Mouse (Mus musculus): ENCODE data around the gene Psma6. TPM values are rescaled to one million over a fixed set of nuclear protein-coding genes. Genes with fewer than 3 reads are reported as not detected.
A peak's percentile ranks its signal among the peaks of the same experiment; 100 is the strongest.

Gene Psma6
- polyA plus RNA-seq, 1 experiment from 2014 or later = 405 TPM

DNA sequence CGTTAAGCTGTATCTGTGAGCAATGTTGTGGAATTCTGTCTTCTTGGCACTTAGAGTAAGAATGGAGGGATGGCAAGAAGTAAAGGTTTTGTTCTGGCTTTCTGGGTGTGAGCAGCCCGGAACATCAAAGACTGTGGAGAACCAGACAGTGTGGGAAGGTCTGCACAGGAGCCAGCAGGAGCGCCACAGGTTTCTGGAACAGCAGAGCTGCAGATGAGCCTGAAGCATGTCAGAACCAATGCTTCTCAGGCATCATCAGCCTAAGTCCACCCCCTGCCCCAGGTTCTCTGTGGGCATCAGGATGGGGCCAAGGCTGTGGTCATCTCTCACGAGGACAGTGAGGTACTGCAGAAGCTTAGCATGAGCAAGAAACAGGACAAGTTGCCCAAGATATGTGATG is 12.5 kb downstream of the Psma6 start:
- Histone ChIP-seq H3K4me2 (no peak overlapping the region), H3K9ac (no peak overlapping the region), H3K4me1 (peaks cover 18% of the 10 kb centered on the region), H3K9me3 (replicated peaks) (no peaks in the 10 kb centered on the region), H3K27ac (no peak overlapping the region), H3K27me3 (no peaks in the 10 kb centered on the region), H3K4me3 (replicated peaks) (no peak overlapping the region), H3K36me3 (no peaks in the 10 kb centered on the region)
- 95% methylated on average over 4 of the region's 4 CpGs for WGBS
- ATAC-seq (replicated peaks; ENCODE audit: low FRiP score) = no peak

DNA sequence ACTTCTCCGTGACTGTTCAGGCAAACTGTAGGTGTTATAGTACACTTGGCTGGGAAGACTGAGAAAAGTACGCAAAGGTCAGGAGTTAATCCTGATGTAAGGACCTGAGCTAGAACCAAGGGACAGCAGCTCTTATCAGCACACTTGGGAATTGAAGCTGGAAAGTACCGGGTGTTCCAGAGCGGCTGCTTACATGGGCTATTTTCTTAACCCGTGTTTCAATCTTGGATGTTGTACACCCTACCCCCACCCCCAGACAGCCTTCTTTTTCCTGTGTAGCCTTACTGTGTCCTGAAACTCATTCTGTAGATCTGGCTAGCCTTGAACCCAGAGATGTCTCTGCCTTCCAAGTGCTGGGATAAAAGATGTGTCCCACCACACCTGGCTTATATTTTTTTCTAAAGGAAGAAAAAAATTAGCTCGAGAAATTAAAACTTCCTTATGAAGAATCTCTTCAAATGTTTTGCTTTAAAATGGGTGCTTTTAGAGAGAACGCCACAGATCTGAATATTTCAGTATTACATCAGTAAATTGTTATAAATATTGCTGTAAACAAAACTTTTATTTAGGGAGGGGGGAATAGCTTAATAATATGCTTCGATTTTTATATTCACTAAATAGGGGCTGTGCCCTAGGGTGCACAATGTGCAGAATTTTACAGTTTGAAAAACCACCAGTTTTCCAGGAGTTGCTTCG is 13.7 kb downstream of the Psma6 start:
- ATAC-seq (replicated peaks; ENCODE audit: low FRiP score) = no peak
- Histone ChIP-seq H3K4me1 (peaks cover 18% of the 10 kb centered on the region), H3K9ac (peak overlapping the region; percentile 88), H3K27ac (peak overlapping the region; percentile 95), H3K27me3 (no peaks in the 10 kb centered on the region), H3K4me3 (replicated peaks) (peak overlapping the region; percentile 92), H3K9me3 (replicated peaks) (no peaks in the 10 kb centered on the region), H3K36me3 (no peaks in the 10 kb centered on the region), H3K4me2 (peak overlapping the region; percentile 86)
- WGBS = 60% methylated on average over 9 of the region's 9 CpGs

DNA sequence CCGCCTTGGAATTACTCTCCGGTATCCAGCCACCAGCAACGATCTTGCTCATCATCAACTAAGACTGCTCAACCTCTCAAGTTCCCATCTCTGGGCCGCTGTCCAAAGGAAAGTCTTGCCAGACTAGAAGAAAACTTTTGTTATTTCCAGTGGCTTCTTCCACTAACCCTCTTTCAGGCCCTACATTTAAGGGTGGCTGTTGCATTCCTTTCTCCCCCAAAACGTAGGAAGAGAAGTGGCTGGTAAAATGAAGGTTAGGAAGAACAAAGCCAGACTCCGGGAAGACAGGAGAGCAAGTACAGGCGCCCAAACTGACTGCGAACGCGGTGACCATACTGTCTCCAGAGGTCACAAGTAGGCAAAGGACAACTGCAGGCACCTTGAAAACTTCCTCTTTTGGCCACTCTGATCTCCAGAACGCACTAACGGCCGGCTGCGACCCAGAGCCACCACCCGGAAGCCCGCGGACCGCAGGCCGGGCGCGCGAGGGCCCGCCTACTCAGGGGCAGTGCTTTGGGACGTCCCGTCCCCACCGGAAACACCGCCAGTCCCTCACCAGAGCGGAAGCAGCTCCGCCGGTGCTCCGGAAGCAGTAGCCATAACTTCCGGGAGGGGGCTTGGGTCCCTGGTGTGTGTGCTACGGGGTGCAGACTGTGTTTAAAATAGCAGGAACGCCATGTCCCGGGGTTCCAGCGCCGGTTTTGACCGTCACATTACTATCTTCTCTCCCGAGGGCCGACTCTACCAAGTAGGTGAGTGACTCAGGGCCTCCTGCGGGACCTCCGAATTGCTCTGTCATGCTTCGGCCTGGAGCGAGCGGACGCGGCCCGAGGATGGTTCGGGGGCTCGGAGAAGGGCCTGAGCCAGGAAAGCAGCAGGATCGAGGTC is 14.5 kb downstream of the Psma6 start:
- H3K27ac ChIP-seq = peak overlapping the region; percentile 95
- peaks cover 18% of the 10 kb centered on the region for H3K4me1 ChIP-seq
- H3K4me3 ChIP-seq (replicated peaks) = peak overlapping the region; percentile 92
- no peaks in the 10 kb centered on the region for H3K27me3 ChIP-seq
- H3K4me2 ChIP-seq = peak overlapping the region; percentile 86
- no peaks in the 10 kb centered on the region for H3K9me3 ChIP-seq (replicated peaks)
- under 1% methylated on average over 51 of the region's 51 CpGs for WGBS
- H3K9ac ChIP-seq = peak overlapping the region; percentile 88
- peak; percentile 100 for ATAC-seq (replicated peaks; ENCODE audit: low FRiP score)
- H3K36me3 ChIP-seq = no peaks in the 10 kb centered on the region

DNA sequence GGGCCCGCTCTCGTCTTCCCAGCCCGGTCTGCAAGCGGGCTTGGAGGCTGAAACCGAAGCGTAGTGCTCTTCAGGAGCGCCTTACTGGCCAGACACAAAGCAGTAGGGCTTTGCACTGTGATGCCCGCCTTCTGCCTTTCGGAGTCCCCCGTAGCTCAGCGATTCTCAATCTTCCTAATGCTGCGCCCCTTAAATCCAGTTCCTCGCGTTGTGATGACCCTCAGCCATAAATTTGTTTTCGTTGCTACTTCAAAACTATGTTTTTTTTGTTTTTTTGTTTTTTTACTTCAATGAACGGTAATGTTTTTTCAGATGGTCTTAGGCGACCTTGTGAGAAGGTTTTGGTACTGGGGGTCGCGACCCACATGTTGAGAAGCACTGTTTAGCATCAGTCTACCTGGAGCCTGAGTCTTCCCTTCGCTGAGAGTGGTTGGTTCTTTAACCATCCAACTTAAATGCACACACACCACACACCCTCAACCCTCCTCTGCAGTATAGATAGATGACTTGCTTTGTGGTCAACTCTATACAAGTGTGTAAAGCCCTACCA is 15.2 kb downstream of the Psma6 start:
- Histone ChIP-seq H3K27ac (peak overlapping the region; percentile 95), H3K36me3 (peaks cover 7% of the 10 kb centered on the region), H3K4me2 (peak overlapping the region; percentile 86), H3K4me3 (replicated peaks) (peak overlapping the region; percentile 92), H3K9ac (peak overlapping the region; percentile 88), H3K4me1 (peaks cover 18% of the 10 kb centered on the region), H3K27me3 (no peaks in the 10 kb centered on the region), H3K9me3 (replicated peaks) (no peaks in the 10 kb centered on the region)
- 1% methylated on average over 20 of the region's 20 CpGs for WGBS
- ATAC-seq (replicated peaks; ENCODE audit: low FRiP score) = no peak; the same call in 1 of the 2 replicates

DNA sequence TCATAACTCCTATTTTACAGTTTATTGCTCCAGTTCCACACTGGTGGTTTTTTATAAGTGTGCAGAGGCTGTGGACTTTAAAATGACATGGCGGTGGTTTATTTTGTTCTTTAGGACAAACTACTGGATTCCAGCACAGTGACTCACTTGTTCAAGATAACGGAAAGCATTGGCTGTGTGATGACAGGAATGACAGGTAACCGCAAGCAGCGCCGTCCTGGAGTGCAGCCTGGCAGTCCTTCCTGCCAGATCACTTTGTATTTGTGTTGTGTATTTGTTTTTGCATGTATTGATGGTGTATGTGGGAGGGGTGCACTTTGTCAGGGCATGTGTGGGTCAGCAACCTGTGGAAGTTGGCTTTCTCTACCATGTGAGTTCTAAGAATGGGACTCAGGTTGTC is 23.9 kb downstream of the Psma6 start:
- peaks cover 61% of the 10 kb centered on the region for H3K36me3 ChIP-seq
- no peak overlapping the region for H3K4me2 ChIP-seq
- no peaks in the 10 kb centered on the region for H3K9me3 ChIP-seq (replicated peaks)
- no peak overlapping the region for H3K4me3 ChIP-seq (replicated peaks)
- WGBS = 94% methylated on average over 5 of the region's 5 CpGs
- H3K9ac ChIP-seq = no peak overlapping the region
- ATAC-seq (replicated peaks; ENCODE audit: low FRiP score) = no peak
- no peaks in the 10 kb centered on the region for H3K4me1 ChIP-seq
- H3K27me3 ChIP-seq = no peaks in the 10 kb centered on the region
- no peak overlapping the region for H3K27ac ChIP-seq

DNA sequence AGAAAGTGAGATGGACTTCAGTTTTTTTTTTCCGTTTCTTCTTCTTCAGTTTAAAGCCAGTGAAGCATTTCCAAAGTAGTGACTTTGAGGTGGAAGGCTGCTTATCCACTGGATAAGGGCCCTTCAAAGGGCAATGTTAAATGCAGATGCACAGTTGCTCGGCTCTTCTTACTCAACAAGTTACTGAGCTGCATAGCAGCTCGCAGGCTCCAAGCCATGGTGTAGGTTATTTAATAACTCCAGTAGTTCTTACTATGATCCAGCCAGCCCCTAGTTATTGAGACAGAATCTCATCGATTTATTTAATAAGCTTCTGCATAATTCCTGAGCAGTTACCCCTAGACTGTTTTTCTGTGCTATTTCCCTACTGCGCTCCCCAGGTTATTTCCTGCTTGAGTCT is 31.2 kb downstream of the Psma6 start:
- H3K36me3 ChIP-seq = peaks cover 90% of the 10 kb centered on the region

DNA sequence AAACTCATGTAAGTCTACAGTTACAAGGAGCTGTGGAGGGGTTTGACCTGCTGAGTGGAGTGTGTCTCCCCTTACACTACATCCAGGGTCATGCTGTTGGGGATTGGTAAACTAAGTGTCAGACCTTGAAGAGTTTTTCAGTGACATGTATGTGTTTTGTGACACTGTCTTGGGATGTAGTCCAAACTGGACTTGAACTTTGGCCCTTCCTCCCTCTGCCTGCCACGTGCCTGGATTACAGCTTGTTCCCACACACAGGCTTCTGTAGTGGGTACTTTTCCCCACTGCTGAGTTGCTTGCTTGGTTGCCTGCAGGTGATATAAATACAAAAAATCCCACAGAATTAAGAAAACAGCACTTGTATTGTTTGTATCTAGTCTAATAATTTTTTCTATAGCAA is 31.7 kb downstream of the Psma6 start:
- Histone ChIP-seq H3K9ac (no peak overlapping the region), H3K27me3 (no peaks in the 10 kb centered on the region), H3K9me3 (replicated peaks) (no peaks in the 10 kb centered on the region), H3K4me1 (no peaks in the 10 kb centered on the region), H3K27ac (no peak overlapping the region), H3K4me2 (no peak overlapping the region), H3K36me3 (peaks cover 93% of the 10 kb centered on the region), H3K4me3 (replicated peaks) (no peak overlapping the region)
- 57% methylated on average over 1 of the region's 1 CpGs for WGBS
- ATAC-seq (replicated peaks; ENCODE audit: low FRiP score) = no peak

More for the DNA sequence above, 31.2 kb downstream of the Psma6 start:
- Histone ChIP-seq H3K9me3 (replicated peaks) (no peaks in the 10 kb centered on the region), H3K4me1 (no peaks in the 10 kb centered on the region), H3K4me3 (replicated peaks) (no peak overlapping the region), H3K4me2 (no peak overlapping the region), H3K27me3 (no peaks in the 10 kb centered on the region), H3K9ac (no peak overlapping the region), H3K27ac (no peak overlapping the region)
- WGBS = 89% methylated on average over 5 of the region's 5 CpGs
- ATAC-seq (replicated peaks; ENCODE audit: low FRiP score) = no peak

DNA sequence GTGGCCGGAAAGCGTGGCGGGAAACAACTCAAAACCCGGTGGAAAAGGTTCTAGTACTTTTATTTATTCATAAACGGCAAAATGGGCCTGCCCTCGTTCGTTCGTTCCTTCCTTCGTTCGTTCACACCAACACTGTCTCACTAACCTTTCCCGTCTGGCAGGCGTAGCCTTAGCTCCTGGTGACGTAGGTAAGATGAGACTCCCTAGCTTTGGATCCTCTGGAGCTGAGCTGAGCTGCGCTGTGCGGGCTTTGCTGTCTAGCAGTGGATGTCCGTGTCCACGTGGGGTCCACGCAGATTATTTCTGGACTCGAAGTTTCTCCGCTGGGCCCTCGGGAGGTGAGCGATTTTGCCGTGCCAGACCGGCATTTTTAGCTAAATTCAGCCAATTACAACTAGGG is 36.2 kb downstream of the Psma6 start:
- Histone ChIP-seq H3K4me2 (no peak overlapping the region), H3K9ac (no peak overlapping the region), H3K27ac (no peak overlapping the region), H3K36me3 (peaks cover 53% of the 10 kb centered on the region), H3K4me1 (no peaks in the 10 kb centered on the region), H3K4me3 (replicated peaks) (no peak overlapping the region), H3K9me3 (replicated peaks) (no peaks in the 10 kb centered on the region), H3K27me3 (no peaks in the 10 kb centered on the region)
- ATAC-seq (replicated peaks; ENCODE audit: low FRiP score) = no peak
- 93% methylated on average over 24 of the region's 24 CpGs for WGBS

DNA sequence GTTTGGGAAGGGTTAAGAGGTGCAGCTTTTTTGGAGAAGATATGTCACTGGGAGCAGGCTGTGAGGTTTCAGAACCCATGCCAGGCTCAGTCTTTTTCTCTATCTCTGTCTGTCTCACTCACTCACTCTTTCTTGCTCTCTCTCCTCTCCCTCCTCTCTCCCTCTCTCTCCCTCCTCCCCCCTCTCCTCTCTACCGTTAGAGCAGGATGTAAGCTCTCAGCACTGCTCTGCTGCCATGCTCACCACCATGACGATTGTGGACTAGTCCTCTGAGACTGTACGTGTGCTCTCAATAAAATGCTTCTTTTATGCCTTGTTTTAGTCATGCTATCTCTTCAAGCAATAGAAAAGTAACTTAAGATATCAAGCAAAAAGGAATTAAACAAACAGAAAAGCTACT is 38.0 kb downstream of the Psma6 start:
- no peaks in the 10 kb centered on the region for H3K4me1 ChIP-seq
- no peak overlapping the region for H3K4me3 ChIP-seq (replicated peaks)
- 27% methylated on average over 3 of the region's 3 CpGs for WGBS
- H3K4me2 ChIP-seq = no peak overlapping the region
- no peaks in the 10 kb centered on the region for H3K9me3 ChIP-seq (replicated peaks)
- ATAC-seq (replicated peaks; ENCODE audit: low FRiP score) = no peak
- no peaks in the 10 kb centered on the region for H3K27me3 ChIP-seq
- no peak overlapping the region for H3K27ac ChIP-seq
- H3K36me3 ChIP-seq = peaks cover 35% of the 10 kb centered on the region
- H3K9ac ChIP-seq = no peak overlapping the region

DNA sequence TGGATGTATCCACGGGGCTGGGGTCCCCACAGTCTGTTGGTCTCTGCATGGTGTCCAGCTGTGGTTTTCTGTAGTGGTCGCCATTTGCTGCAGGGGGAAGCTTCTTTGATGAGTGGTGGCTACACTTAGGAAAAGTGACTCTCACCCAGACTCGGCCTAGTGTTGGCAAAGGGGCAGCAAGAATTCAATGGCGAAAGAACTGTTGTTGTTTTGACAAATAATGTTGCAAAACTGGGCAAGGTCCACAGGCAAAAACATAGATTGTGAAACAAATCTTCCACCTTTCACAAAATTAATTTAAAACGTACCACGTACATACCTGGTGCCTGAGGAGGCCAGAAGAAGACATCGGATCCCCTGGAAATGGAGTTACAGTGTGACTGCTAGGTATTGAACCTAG is 42.3 kb downstream of the Psma6 start:
- WGBS = 89% methylated on average over 7 of the region's 7 CpGs
- Histone ChIP-seq H3K4me2 (no peak overlapping the region), H3K27ac (no peak overlapping the region), H3K9me3 (replicated peaks) (no peaks in the 10 kb centered on the region), H3K9ac (no peak overlapping the region), H3K36me3 (no peaks in the 10 kb centered on the region), H3K27me3 (no peaks in the 10 kb centered on the region), H3K4me1 (no peaks in the 10 kb centered on the region), H3K4me3 (replicated peaks) (no peak overlapping the region)
- ATAC-seq (replicated peaks; ENCODE audit: low FRiP score) = no peak

DNA sequence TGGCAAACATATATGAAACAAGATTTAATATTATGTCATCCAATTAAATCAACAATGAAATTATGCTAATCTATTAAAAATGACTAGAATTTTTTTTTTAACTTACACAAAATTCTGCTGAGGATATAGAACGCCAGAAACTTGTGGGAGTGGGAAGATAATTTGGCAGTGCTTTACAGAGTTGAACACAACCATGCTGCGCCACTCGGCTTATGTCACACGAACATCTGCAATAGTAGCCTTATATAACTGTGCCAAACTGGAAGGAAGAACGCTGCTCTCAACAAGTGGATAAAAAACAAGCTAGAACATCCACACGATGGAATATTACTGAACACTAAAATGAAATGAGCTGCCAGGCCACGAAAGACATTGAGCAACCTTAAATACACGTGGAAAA is 45.2 kb downstream of the Psma6 start:
- H3K4me1 ChIP-seq = 0 out of 2 replicates have a peak, but pooled peaks cover 5% of the 10 kb centered on the region
- H3K4me3 ChIP-seq (replicated peaks) = no peak overlapping the region
- 85% methylated on average over 8 of the region's 8 CpGs for WGBS
- H3K9me3 ChIP-seq (replicated peaks) = no peaks in the 10 kb centered on the region
- H3K9ac ChIP-seq = no peak overlapping the region
- no peaks in the 10 kb centered on the region for H3K27me3 ChIP-seq
- no peak overlapping the region for H3K4me2 ChIP-seq
- ATAC-seq (replicated peaks; ENCODE audit: low FRiP score) = no peak
- H3K27ac ChIP-seq = no peak overlapping the region
- H3K36me3 ChIP-seq = no peaks in the 10 kb centered on the region

DNA sequence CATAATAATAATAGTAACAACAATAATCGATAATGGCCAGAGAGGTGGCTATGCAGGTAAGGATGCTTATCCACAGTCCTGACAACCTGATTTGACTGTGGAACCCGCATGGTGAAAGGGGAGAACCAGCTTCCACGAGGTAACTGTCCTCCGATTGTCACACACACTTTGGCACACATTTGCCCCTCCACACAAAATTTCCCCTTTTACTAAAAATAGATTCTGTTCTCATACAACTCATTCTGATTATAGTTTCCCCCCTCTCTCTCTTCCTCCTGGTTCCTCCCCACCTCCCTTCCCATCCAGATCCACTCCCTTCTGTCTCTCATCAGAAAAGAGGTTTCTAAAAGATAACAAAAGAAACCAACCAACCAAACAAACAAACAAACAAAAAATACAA is 45.9 kb downstream of the Psma6 start:
- Histone ChIP-seq H3K4me3 (replicated peaks) (no peak overlapping the region), H3K9ac (no peak overlapping the region), H3K9me3 (replicated peaks) (no peaks in the 10 kb centered on the region), H3K27me3 (no peaks in the 10 kb centered on the region), H3K4me2 (no peak overlapping the region), H3K4me1 (0 out of 2 replicates have a peak, but pooled peaks cover 5% of the 10 kb centered on the region), H3K36me3 (no peaks in the 10 kb centered on the region), H3K27ac (no peak overlapping the region)
- no peak for ATAC-seq (replicated peaks; ENCODE audit: low FRiP score)
- WGBS = 88% methylated on average over 4 of the region's 4 CpGs

Data from kidney, embryonic 15.5 days (tissue).